Mouse (Mus musculus): ENCODE measurements around the gene Ncbp3. TPM values are rescaled to one million over a fixed set of nuclear protein-coding genes. Genes with fewer than 3 reads are reported as not detected.
A peak's percentile ranks its signal among the peaks of the same experiment; 100 is the strongest.
"Not testable (repeated sequence)": the region's sequence is repeated elsewhere in the genome, so short reads cannot be mapped to it uniquely, and the experiment has no call there.

Gene Ncbp3
- total and polyA plus RNA-seq, 2 experiments from 2014 or later, result 7.0 to 8.9 TPM

DNA sequence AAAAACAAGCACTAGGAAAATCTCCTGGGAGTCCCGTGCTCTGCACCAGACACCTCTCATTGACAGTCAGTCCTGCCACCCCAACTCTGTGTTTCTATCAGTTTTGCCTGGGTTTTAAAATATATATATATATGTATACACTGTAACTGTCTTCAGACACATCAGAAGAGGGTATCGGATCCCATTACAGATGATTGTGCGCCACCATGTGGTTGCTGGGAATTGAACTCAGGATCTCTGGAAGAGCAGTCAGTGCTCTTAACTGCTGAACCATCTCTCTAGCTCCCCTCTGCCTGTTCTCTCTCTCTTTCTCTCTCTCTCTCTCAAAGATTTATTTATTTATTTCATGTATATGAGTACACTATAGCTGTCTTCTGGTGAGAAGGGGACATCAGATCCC, 59.8 kb downstream of the Ncbp3 start:
- H3K27ac ChIP-seq (ENCODE audit: low read depth); H3K4me2 ChIP-seq (ENCODE audit: low read depth, low read length); H3K36me3 ChIP-seq (replicated peaks; ENCODE audit: control insufficient read depth, insufficient read depth, low read length); H3K9me3 ChIP-seq (replicated peaks; ENCODE audit: control insufficient read depth, low read length); H3K27me3 ChIP-seq (ENCODE audit: control insufficient read depth, insufficient read depth, low read length); H3K9ac ChIP-seq (replicated peaks; ENCODE audit: low read depth, low read length); H3K4me3 ChIP-seq (ENCODE audit: low read depth, low read length); ATAC-seq (ENCODE audit: insufficient read depth, low read depth); DNase-seq (ENCODE audit: low spot score): not testable (repeated sequence)
- peaks cover 19% of the 10 kb centered on the region for H3K4me1 ChIP-seq (ENCODE audit: control insufficient read depth, insufficient read depth)
- 35% methylated on average over 3 of the region's 3 CpGs for WGBS
- TF ChIP-seq CTCF (IDR thresholded peaks at IDR 0.05; ENCODE audit: low read depth), result peak; percentile 51

DNA sequence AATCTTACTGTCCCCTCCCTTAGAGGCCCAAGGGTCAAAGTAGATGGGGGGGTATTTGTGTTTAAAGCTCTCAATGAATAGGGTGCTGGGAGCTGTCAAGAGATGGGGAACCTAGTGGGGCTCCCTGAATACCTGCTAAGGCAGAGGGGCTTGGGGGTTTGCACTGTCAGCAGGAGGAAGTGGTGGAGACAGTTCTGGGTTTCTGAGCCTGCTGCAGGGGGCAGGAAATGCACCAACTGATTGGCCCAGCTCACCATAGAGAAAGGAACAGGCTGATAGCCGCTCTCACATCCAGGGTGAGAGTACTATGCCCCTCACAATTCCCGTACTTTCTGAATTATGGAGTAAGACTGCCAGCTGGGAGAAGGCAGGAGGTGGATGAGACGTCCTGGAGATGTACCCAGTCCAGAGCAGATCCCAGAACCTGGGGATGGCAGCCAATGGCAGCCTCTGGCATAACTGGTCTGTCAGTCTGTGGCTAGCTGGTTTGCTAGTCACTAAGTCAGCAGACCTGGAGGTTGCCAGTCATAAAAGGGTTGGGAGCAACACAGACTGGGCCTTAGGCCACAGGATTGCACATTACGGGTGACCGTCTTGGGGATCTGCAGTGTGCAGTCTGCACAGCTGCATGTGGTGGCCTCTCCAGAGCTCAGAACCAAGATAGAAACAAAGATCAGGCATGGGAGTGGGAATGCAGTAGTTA, 60.8 kb downstream of the Ncbp3 start:
- DNase-seq (ENCODE audit: low spot score) (no peak), ATAC-seq (ENCODE audit: insufficient read depth, low read depth) (no peak)
- Histone ChIP-seq H3K9me3 (replicated peaks; ENCODE audit: control insufficient read depth, low read length) (no peaks in the 10 kb centered on the region), H3K4me3 (ENCODE audit: low read depth, low read length) (no peak overlapping the region), H3K4me1 (ENCODE audit: control insufficient read depth, insufficient read depth) (peaks cover 19% of the 10 kb centered on the region), H3K36me3 (replicated peaks; ENCODE audit: control insufficient read depth, insufficient read depth, low read length) (no peaks in the 10 kb centered on the region), H3K27ac (ENCODE audit: low read depth) (peak overlapping the region; percentile 36; the same call in 1 of the 2 replicates), H3K9ac (replicated peaks; ENCODE audit: low read depth, low read length) (no peak overlapping the region), H3K4me2 (ENCODE audit: low read depth, low read length) (no peak overlapping the region; the same call in 1 of the 2 replicates), H3K27me3 (ENCODE audit: control insufficient read depth, insufficient read depth, low read length) (no peaks in the 10 kb centered on the region)
- TF ChIP-seq EP300 (IDR thresholded peaks at IDR 0.05; ENCODE audit: low read depth), result no peak
- TF ChIP-seq CTCF (IDR thresholded peaks at IDR 0.05; ENCODE audit: low read depth), result no peak
- 45% methylated on average over 5 of the region's 5 CpGs for WGBS

DNA sequence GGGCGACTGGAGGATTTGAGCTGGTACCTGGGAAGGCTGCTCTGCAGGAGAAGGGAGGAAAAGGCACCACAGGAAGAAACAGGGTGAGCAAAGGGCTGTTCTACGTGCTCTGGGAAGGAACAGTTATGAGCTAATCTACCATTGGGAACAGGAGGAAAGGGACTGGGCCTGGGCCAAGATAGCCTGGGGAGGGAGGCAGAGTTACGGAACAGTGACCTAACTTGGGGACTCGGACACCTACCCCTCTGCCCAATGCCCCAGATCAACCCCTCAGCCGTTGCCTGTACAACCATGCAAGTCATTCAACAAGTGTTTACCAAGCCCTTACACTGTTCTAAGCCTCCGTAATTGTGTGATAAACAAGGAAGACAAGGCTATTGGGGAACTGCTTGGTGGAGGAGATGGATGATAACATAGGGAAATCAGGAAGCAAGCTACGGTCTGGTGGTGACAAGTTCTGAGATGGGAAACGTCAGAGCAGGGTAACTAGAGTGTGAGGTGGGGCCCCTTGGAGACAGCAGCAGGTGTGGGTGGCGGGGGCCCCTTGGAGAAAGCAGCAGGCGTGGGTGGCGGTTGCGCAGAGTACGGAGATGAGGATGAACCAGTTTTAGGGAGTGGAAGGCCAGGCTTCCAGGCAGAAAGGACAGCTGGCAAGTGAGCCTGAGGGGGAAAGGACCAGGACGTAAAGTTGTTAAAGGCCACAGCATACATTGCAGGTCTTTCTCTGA, 61.5 kb downstream of the Ncbp3 start:
- no peaks in the 10 kb centered on the region for H3K27me3 ChIP-seq (ENCODE audit: control insufficient read depth, insufficient read depth, low read length)
- peak overlapping the region; percentile 36; the same call in 1 of the 2 replicates for H3K27ac ChIP-seq (ENCODE audit: low read depth)
- no peaks in the 10 kb centered on the region for H3K36me3 ChIP-seq (replicated peaks; ENCODE audit: control insufficient read depth, insufficient read depth, low read length)
- no peak for DNase-seq (ENCODE audit: low spot score)
- peaks cover 19% of the 10 kb centered on the region for H3K4me1 ChIP-seq (ENCODE audit: control insufficient read depth, insufficient read depth)
- TF ChIP-seq EP300 (IDR thresholded peaks at IDR 0.05; ENCODE audit: low read depth) (no peak), CTCF (IDR thresholded peaks at IDR 0.05; ENCODE audit: low read depth) (no peak)
- H3K4me3 ChIP-seq (ENCODE audit: low read depth, low read length), result no peak overlapping the region
- WGBS, result 53% methylated on average over 14 of the region's 14 CpGs
- H3K9me3 ChIP-seq (replicated peaks; ENCODE audit: control insufficient read depth, low read length), result no peaks in the 10 kb centered on the region
- ATAC-seq (ENCODE audit: insufficient read depth, low read depth), result peak; percentile 37; the same call in 1 of the 2 replicates
- no peak overlapping the region for H3K9ac ChIP-seq (replicated peaks; ENCODE audit: low read depth, low read length)
- no peak overlapping the region; the same call in 1 of the 2 replicates for H3K4me2 ChIP-seq (ENCODE audit: low read depth, low read length)

DNA sequence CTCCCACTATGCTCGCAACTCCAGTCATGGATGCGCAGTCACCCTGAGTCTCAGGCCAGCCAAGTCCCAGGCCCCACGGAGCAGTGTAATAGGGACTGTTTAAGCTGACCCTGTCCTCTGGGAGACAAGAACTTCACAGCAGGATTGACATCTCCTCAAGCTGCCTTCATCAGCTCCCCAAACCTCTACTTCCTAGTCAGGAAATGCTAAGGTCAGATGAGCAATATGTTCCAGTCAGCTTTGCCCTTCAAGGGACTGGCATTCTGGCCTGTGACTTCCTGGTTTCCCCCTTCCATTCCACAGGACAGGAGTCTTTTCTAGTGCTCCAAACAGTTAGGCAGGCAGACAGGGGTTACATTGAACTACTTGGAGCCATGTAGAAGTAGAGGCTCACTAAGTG, 62.4 kb downstream of the Ncbp3 start:
- H3K9ac ChIP-seq (replicated peaks; ENCODE audit: low read depth, low read length), result no peak overlapping the region
- H3K4me1 ChIP-seq (ENCODE audit: control insufficient read depth, insufficient read depth), result peaks cover 19% of the 10 kb centered on the region
- no peak overlapping the region for H3K27ac ChIP-seq (ENCODE audit: low read depth)
- DNase-seq (ENCODE audit: low spot score) (peak; percentile 36), ATAC-seq (ENCODE audit: insufficient read depth, low read depth) (no peak)
- H3K36me3 ChIP-seq (replicated peaks; ENCODE audit: control insufficient read depth, insufficient read depth, low read length), result no peaks in the 10 kb centered on the region
- whole genome bisulfite sequencing, result 43% methylated on average over 3 of the region's 3 CpGs
- H3K4me2 ChIP-seq (ENCODE audit: low read depth, low read length), result no peak overlapping the region
- H3K9me3 ChIP-seq (replicated peaks; ENCODE audit: control insufficient read depth, low read length), result no peaks in the 10 kb centered on the region
- no peak overlapping the region for H3K4me3 ChIP-seq (ENCODE audit: low read depth, low read length)
- H3K27me3 ChIP-seq (ENCODE audit: control insufficient read depth, insufficient read depth, low read length), result no peaks in the 10 kb centered on the region
- TF ChIP-seq CTCF (IDR thresholded peaks at IDR 0.05; ENCODE audit: low read depth) (no peak), EP300 (IDR thresholded peaks at IDR 0.05; ENCODE audit: low read depth) (no peak)

DNA sequence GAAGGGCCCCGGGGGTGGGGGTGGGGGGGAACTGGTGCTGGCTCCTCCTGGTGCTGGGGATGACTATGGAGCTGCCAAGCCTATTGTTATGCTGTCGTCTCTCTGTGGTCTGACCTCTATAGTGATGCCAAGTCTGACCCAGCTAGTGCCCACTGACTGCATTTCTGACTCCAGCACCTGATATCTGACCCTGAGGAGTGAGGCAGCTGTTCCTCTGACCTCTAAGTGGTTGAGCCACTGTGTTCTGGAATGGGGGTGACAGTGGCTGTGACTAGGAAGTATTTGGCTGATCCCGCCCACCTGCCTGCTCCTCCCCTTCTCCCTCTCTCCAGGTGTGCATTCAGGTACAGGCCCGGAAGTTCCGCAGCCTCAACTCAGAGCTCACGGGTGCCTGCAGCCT, 63.8 kb downstream of the Ncbp3 start:
- no peak overlapping the region for H3K4me2 ChIP-seq (ENCODE audit: low read depth, low read length)
- H3K36me3 ChIP-seq (replicated peaks; ENCODE audit: control insufficient read depth, insufficient read depth, low read length), result no peaks in the 10 kb centered on the region
- H3K27ac ChIP-seq (ENCODE audit: low read depth), result no peak overlapping the region
- 77% methylated on average over 6 of the region's 6 CpGs for WGBS
- no peaks in the 10 kb centered on the region for H3K9me3 ChIP-seq (replicated peaks; ENCODE audit: control insufficient read depth, low read length)
- TF ChIP-seq EP300 (IDR thresholded peaks at IDR 0.05; ENCODE audit: low read depth), result no peak
- TF ChIP-seq CTCF (IDR thresholded peaks at IDR 0.05; ENCODE audit: low read depth), result no peak
- DNase-seq (ENCODE audit: low spot score) (no peak), ATAC-seq (ENCODE audit: insufficient read depth, low read depth) (no peak)
- H3K4me3 ChIP-seq (ENCODE audit: low read depth, low read length), result no peak overlapping the region
- peaks cover 19% of the 10 kb centered on the region for H3K4me1 ChIP-seq (ENCODE audit: control insufficient read depth, insufficient read depth)
- no peaks in the 10 kb centered on the region for H3K27me3 ChIP-seq (ENCODE audit: control insufficient read depth, insufficient read depth, low read length)
- no peak overlapping the region for H3K9ac ChIP-seq (replicated peaks; ENCODE audit: low read depth, low read length)

Measured in heart, postnatal 0 days (tissue).